Mouse (Mus musculus): ENCODE data around the gene Rho.

The Rho gene

GRCm38 (mm10) chr6:115915601-115916445 is 15.7 kb upstream of the Rho start:
- peak; percentile 28 to 54 for DNase-seq

GRCm38 (mm10) chr6:115916611-115917010 is 14.9 kb upstream of the Rho start:
- DNase-seq, result no peak

DNA sequence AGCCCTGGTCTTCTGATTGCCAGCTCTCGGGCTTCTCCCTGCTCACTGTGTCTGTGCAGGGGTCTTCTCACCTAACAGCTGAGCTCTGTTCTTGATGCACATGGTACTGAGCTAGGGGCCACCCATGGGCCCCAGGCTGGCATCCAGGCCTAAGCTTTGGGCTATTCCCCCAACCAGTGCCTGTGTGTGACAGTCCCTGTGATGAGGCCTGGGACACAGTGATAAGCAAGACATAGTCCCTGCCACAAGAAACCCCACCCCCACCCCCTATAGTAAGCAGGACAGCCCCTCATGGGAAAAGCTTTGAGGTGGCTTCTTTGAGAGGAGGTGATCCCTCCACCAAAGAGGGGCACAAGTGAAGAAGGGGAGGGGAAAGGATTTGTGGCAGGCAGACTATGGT is 12.9 kb upstream of the Rho start:
- no peak for DNase-seq

DNA sequence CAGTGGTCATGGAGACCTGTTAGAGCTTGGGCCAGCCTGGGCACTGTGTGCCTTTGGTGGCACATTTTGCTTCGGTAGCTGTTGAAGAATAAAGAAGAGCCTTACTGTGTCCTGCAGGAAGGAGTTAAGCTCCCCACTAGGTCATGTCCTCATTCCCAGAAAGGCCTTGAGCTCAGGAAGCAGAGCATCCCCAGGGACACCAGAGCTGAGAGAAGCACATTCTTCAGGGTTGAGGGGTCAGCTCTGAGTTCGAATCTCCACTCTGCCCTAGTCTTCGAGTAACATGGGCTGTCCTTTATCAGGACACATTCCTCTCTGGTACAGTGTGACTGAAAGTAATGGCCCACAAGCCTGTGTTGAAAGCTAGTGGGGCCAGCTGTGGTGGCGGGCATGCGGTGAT is 11.7 kb upstream of the Rho start:
- no peak for DNase-seq

- DNase-seq, result peak; percentile 34 to 50
Observed at GRCm38 (mm10) chr6:115924829-115925228, 6.7 kb upstream of the Rho start.

DNA sequence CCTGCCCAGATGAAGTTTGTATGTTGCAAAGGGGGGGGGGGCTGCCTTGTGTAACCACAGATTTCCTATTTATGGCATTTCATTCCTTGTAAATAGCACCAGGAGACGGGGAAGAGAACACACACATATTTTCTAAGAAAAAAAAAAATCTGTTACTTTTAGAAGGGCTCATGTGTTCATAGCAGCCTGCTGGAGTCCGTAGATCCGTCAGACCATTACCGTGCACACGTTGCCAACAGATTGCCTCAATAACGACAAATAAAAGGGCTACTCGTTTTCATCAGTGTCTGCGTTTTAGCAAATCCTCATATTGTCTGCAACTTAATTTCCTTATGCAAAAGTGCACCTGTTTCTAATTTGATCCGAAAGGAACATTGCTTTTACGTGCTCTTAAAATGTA is 5.1 kb upstream of the Rho start:
- no peak for DNase-seq

- no peak for DNase-seq
Observed at GRCm38 (mm10) chr6:115927292-115928242, 4.0 kb upstream of the Rho start.

GRCm38 (mm10) chr6:115930018-115930417 is 1.5 kb upstream of the Rho start:
- peak; percentile 59 to 62 for DNase-seq

DNA sequence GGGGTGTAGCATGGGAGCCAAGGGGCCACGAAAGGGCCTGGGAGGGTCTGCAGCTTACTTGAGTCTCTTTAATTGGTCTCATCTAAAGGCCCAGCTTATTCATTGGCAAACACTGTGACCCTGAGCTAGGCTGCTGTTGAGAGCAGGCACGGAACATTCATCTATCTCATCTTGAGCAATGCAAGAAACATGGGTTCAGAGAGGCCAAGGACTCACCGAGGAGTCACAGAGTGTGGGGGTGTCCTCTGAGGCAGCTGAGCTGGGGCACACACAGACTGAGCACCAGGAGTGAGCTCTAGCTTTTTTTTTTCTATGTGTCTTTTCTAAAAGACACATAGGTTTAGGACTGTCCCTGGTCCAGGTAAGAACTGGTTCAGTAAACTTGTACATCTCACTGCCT is 843 bp downstream of the Rho start:
- DNase-seq, result no peak

GRCm38 (mm10) chr6:115935544-115935943 is 4.0 kb downstream of the Rho start:
- DNase-seq, result no peak

DNA sequence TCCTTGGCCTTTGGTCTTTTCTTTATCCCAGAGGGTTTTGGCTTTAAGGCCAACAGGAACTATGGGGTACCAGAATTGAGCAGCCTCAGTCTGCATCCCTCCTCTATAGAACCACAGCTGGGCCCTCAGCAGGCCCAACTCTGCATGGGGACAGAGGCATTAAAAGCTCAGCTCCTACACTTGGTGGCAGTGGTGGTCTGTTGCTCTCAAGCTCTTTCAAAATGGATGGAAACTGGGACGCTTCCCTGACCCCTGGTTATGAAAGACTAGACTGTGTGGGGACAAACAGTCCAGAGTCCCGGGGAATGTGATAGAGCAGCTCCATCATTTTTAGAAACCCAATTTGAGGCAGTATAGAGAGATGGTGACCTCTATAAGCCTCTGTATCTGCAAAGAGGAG is 6.5 kb downstream of the Rho start:
- DNase-seq, result no peak

DNA sequence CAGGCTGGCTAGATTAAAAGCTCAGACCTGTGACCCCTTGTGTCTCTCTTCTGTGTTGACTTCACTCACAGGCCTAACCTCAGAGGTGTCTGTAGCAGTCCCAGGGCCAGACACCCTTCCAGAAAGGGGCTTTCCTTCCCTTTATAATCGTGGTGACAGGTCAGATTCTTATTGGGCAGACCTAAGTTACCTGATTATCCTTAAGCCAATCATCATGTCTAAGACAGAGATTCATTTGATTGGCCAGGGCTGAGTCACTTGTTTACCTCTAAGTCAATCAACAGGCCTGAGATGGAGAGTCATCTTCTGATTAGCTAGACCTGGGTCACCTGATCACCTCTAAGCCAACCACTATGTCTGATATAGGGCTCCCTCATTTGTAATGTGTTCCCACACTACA is 7.2 kb downstream of the Rho start:
- no peak for DNase-seq

DNA sequence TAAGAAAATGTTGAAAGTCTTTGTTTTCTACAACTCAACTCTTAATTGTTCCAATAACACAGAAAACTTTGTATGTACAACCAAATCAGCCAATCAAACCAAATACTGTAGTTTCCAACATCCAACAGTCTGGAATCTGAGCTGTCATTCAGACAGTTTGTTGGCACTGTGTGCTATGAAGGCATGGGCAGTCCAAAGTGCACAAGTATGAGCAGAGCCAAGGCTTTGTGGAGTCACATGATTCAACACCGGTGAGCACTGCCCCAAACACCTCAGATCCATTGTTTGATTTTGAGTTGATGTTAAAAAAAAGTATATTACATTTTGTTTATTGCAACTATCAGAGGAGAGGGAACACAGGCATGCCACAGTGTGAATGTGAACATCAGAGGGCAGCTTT is 9.1 kb downstream of the Rho start:
- DNase-seq, result no peak

DNA sequence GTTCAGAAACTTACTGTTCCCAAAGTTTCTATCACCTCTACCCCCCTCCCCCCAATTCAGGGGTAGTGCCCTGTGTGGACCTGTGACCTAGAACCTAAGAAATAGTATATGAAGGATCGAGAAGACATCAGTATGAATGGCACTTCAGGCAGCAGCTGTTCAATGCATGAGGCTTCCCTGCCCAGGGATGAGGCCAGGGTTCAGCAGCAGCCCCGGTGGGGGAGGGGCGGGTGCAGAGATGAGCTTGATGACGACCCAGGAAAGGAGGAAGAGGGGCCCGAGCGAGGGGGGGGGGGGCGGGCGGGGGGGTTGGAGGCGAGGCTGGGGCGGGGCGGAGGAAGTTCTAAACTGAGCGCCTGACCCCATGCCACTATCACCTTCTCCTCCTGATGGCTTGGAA is 9.6 kb downstream of the Rho start:
- DNase-seq, result peak in 1 of 2 experiments; percentile 60

GRCm38 (mm10) chr6:115943498-115944427 is 12.2 kb downstream of the Rho start:
- peak in 1 of 2 experiments; percentile 48 for DNase-seq

DNA sequence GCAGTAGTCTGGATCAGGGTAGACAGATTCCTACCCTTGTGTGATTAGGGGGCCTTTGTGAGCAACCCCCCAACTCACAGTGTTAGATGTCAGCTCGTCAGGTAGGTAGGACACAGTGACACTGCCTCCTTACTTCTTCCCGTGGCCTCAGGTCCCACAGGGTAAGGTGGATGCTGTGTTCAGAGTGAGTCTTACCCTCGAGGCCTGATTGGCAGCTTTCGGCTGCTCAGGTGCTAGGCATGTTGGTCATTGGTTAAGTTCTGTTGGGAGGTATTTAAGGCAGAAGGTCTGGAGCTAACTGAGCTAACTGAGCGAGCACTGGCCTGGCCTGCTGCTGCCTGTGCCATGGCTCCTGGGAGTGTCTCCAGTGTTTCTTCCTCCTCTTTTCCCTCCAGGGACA is 13.1 kb downstream of the Rho start, which contains the start of gene H1foo:
TSS of gene H1foo (plus strand) at position 301 of the 400 bp plus-strand sequence.
- DNase-seq, result no peak

- DNase-seq, result no peak
Observed at GRCm38 (mm10) chr6:115945633-115946032, 14.1 kb downstream of the Rho start.

GRCm38 (mm10) chr6:115946389-115946788 is 14.8 kb downstream of the Rho start:
- no peak for DNase-seq

- DNase-seq, result peak; percentile 53 to 57
Observed at GRCm38 (mm10) chr6:115954506-115955074, 23.0 kb downstream of the Rho start.

GRCm38 (mm10) chr6:115955169-115955568 is 23.6 kb downstream of the Rho start:
- peak in 1 of 2 experiments; percentile 5 for DNase-seq

GRCm38 (mm10) chr6:115955664-115956063 is 24.1 kb downstream of the Rho start:
- no peak for DNase-seq

DNA sequence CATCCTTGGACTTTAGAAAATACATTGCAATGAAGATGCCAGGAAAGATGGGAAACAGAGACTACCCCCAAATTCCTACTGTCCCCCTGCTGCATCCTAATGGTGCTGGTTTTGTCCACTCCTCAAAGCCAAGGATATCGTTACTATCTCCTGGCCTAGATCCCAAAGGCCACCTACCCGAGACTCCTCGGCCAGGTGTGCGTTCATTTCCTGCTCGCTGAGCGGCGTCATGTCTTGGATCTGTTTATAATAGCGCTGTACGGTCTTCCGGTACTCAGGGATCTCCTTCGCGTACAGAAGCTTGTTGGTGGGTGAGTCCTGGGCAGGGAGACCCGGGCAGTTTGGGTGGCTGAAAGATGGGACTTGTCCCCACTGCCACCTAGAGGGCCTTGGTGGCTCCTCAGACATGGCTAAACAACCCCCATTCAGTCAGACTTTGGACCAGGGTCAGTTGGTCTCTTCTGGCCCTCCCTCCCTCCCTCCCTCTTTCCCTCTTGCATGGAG is 24.9 kb downstream of the Rho start:
- DNase-seq, result no peak

All from kidney, postnatal 4 days (tissue).